Mouse (Mus musculus): ENCODE measurements at regions not wholly inside any gene's neighbourhood (a gene's known extent, or its start where the extent isn't known, plus 50 kb on each side); places are given as distances from the start of the nearest gene placed in this dataset.

DNA sequence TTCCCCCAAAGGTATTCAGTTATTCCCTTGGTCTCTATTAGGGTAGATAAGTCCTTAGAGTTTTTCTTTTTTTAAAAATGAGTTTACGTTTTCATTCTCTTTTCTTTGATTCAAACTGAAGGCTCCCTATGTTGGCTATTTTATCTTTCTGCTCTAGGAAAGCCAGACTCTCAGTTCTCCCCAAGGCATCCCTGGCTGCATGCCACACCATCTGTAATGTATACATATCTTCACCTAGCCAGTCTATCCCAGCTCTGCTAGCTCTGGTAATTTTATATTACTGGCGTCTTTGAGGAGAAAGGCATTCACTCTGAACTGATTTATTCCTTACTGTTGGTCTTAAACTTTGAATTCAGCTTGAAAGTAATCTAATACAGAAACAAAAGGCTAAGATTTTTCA lies 65.2 kb upstream of the Cabcoco1 start:
- DNase-seq (ENCODE audit: low read depth in 2 of 2, low spot score in 2 of 2), result no peak

- DNase-seq (ENCODE audit: low read depth in 2 of 2, low spot score in 2 of 2), result no peak
These were observed 70.2 kb upstream of the Cabcoco1 start for GRCm38 (mm10) chr10:68611906-68612305.

DNA sequence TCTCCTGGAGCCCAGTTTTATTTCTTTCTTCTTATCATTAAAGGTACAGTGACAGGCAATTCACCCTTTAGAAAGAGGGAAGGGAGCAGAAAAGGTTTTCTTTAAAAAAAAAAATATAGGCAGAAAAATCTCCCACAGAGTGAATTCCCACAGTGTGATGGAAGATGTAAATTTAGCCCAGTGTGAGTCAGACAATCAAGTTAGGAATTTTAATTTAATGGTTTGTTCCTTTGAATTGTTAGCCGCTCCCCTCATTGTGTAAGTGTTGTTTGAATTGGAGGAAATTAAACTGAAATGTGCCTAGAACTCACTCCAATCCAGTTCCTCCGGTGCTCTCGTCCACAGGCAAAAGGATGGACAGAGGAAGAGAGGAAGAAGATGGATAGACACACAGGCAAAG lies 71.0 kb upstream of the Cabcoco1 start:
- DNase-seq (ENCODE audit: low read depth in 2 of 2, low spot score in 2 of 2), result no peak

GRCm38 (mm10) chr10:68623786-68624185 lies 82.1 kb upstream of the Cabcoco1 start:
- DNase-seq (ENCODE audit: low read depth in 2 of 2, low spot score in 2 of 2), result no peak

GRCm38 (mm10) chr10:68625329-68625728 lies 83.6 kb upstream of the Cabcoco1 start:
- DNase-seq (ENCODE audit: low read depth in 2 of 2, low spot score in 2 of 2), result no peak

- DNase-seq (ENCODE audit: low read depth in 2 of 2, low spot score in 2 of 2), result no peak
These were observed 84.1 kb upstream of the Cabcoco1 start for GRCm38 (mm10) chr10:68625752-68626151.

DNA sequence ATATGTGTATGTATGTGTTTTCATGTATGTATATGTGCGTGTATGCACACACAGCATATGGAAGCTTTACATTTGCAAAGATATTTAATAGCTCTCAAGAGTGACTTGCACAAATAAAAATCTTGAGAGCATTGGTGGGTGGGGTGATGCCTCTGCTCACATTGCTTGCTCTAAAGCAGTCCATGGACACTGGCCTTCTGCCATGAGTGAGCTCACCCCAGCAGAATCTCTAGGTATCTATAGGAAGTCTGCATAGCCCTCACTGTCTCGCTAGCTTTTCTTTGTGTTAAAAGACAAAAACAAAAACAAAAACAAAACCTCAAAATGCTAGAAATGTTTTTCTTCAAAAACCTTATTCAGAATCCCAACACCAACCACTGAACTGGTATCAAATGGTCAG lies 87.8 kb upstream of the Cabcoco1 start:
- DNase-seq (ENCODE audit: low read depth in 2 of 2, low spot score in 2 of 2), result no peak

DNA sequence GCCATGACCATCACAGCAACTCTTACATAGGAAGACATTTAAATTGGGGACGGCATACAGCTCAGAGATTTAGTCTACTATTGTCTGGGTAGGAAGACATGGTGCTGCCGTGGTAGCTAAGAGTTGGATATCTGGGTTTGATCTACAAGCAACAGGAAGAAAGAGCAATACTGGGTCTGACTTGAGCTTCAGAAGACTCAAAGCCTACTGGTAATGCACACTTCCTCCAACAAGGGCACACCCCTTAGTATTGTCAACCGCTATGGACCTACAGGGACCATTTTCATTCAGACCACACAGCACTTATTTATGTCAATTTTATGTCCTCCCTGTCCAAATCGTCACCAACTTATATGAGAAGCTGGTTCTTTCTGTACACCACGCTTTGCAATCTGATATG lies 90.3 kb upstream of the Tmem26 start:
- no peak for DNase-seq (ENCODE audit: low read depth in 2 of 2, low spot score in 2 of 2)

DNA sequence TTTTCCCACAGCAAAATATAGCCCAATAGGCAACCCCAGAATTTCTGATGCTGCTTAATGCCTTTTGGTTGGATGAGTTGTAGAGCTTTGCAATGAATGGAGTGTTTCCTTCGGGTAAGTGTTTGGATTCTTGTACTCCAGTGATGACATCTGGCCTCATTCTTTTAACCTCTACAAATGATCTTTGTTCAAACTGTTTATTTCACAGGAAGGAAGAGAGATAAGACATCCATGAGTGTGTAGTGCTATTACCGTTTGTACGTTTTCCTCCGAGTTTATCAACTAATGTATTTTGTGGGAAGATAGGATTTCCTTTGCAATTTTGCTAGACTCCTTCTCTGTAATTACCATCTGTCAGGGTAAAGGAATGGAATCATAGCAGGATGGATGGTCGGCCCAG lies 70.7 kb upstream of the Tmem26 start:
- no peak for DNase-seq (ENCODE audit: low read depth in 2 of 2, low spot score in 2 of 2)

GRCm38 (mm10) chr10:68655491-68655890 lies 68.0 kb upstream of the Tmem26 start:
- DNase-seq (ENCODE audit: low read depth in 2 of 2, low spot score in 2 of 2), result no peak

GRCm38 (mm10) chr10:68666094-68666493 lies 57.4 kb upstream of the Tmem26 start:
- no peak for DNase-seq (ENCODE audit: low read depth in 2 of 2, low spot score in 2 of 2)

DNA sequence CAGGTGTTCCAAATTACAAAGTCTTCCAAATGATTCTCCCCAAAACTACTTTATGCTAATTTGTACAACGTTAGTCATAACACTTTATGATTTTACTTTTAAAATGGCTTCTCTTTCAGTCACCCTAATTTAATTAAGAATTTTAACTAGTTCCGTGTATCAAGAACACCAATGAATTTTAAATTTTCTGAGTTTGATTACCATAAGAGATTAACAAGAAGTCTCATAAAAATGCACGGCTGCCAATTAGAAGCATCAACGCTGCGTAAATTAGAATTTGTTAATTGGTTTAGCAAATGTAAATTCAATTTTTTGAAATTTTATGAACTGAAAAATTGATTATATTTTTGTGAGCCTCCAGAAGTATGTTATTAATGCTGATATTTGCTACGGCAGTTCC lies 54.1 kb upstream of the Tmem26 start:
- no peak for DNase-seq (ENCODE audit: low read depth in 2 of 2, low spot score in 2 of 2)

- no peak for DNase-seq (ENCODE audit: low read depth in 2 of 2, low spot score in 2 of 2)
These were observed 53.5 kb upstream of the Tmem26 start for GRCm38 (mm10) chr10:68669992-68670391.

DNA sequence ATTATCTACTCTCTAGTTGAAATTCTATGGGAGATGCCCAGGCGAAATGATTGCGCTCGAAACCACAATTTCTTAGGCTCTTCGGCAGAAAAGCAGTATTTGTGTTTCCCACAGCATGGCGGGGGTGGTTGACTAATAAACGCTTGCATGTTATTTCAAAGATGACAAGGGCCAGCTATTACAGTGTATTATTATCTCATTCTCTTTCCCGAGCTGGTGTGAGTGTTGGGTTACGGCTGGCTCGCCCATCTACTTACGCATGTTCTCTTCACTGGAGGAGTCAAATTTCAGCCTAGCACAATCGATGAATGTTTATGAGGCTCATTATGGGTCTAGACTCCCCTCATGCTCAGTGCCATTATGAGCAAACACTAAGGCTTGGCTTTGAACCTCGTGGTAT lies 51.2 kb upstream of the Tmem26 start:
- DNase-seq (ENCODE audit: low read depth in 2 of 2, low spot score in 2 of 2), result no peak

DNA sequence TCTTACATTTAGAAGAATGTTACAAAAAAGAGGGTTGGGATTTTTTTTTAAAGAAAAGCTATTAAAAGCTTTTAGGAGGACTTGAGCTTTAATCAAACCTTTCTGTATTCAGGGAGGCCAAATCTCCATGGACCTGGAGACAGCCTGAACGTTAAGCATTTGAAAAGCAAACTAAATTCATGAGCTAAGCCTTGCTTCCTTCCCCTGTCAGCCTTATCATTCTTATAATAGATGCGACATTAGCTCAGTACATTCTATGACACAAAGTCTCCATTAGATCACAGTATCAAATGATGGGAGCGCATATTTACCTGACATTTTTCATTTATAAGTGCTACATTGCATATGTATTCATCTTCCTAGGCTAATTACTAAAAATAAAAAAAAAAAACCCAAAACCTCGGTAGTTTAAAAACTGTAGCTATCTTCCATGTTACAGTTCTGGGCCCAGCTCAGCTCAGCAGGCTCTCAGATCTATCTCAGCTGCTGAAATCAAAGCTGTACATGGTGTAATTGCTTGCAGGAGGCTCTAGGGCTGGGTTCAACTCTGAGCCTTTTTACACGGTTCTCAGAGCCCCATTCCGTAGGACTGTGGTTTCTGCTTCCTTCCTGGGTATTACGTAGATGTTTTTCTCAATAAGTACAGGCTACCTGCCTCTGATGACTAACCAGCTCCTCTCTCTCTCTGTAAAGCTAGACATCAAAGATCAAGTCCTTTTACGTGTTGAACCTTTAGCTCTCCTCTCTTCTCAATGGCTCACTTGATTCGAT lies 50.2 kb upstream of the Tmem26 start:
- DNase-seq (ENCODE audit: low read depth in 2 of 2, low spot score in 2 of 2), result peak; percentile 63 to 71

Measured in CD8-positive naive resting alpha-beta T cell, adult 2 months (primary cell).